Mouse (Mus musculus): ENCODE measurements around the gene Nolc1. TPM values are rescaled to one million over a fixed set of nuclear protein-coding genes. Genes with fewer than 3 reads are reported as not detected.

Nolc1 gene
- polyA plus RNA-seq, 1 experiment from 2014 or later = 74.4 TPM

GRCm38 (mm10) chr19:46058466-46058865, 17.2 kb upstream of the Nolc1 start:
- no peak overlapping the region for H3K4me2 ChIP-seq (ENCODE audit: low read length)
- WGBS = 97% methylated on average over 7 of the region's 7 CpGs

GRCm38 (mm10) chr19:46060845-46061244, 14.8 kb upstream of the Nolc1 start:
- DNase-seq = no peak
- 93% methylated on average over 6 of the region's 6 CpGs for WGBS
- no peak overlapping the region for H3K4me2 ChIP-seq (ENCODE audit: low read length)

More at GRCm38 (mm10) chr19:46058466-46058865, 17.2 kb upstream of the Nolc1 start:
- DNase-seq (no peak), ATAC-seq (ENCODE audit: low FRiP score, low TSS enrichment) (no peak)
- Histone ChIP-seq H3K4me3 (replicated peaks; ENCODE audit: low read depth, low read length) (no peak overlapping the region), H3K4me1 (ENCODE audit: control insufficient read depth, insufficient read depth, low read length) (peaks cover 10% of the 10 kb centered on the region), H3K9ac (replicated peaks; ENCODE audit: low read length) (no peak overlapping the region), H3K27me3 (ENCODE audit: control insufficient read depth, insufficient read depth, low read length) (no peaks in the 10 kb centered on the region), H3K27ac (replicated peaks; ENCODE audit: low read depth, low read length) (no peak overlapping the region), H3K36me3 (ENCODE audit: control insufficient read depth, insufficient read depth, low read length) (peaks cover 18% of the 10 kb centered on the region), H3K9me3 (ENCODE audit: control insufficient read depth, low read length) (no peaks in the 10 kb centered on the region)

DNA sequence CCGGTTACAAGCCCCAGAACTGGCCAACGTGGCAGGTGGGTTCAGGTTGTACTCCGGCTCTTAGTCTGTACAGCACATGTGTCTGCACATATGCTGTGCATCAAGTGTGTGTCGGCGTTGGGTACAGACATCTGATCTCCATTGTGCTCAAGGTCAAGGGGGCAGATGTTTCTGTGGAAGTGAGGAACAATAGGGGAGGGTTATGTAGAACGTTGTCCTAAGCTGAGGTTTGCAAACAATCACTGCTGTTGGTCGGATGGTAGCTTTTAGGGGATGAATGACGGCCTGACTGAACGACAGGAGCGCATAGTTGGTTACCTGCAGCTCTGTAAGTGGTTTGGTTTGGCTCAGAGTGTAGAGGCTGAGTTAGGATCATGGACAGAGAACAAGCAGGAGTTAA, 7.6 kb upstream of the Nolc1 start:
- DNase-seq (no peak), ATAC-seq (ENCODE audit: low FRiP score, low TSS enrichment) (no peak)
- WGBS = 83% methylated on average over 10 of the region's 10 CpGs
- H3K9me3 ChIP-seq (ENCODE audit: control insufficient read depth, low read length) = no peaks in the 10 kb centered on the region
- peaks cover 90% of the 10 kb centered on the region for H3K36me3 ChIP-seq (ENCODE audit: control insufficient read depth, insufficient read depth, low read length)
- H3K4me1 ChIP-seq (ENCODE audit: control insufficient read depth, insufficient read depth, low read length) = no peaks in the 10 kb centered on the region
- no peak overlapping the region for H3K4me3 ChIP-seq (replicated peaks; ENCODE audit: low read depth, low read length)
- no peak overlapping the region for H3K27ac ChIP-seq (replicated peaks; ENCODE audit: low read depth, low read length)
- H3K4me2 ChIP-seq (ENCODE audit: low read length) = no peak overlapping the region
- H3K9ac ChIP-seq (replicated peaks; ENCODE audit: low read length) = no peak overlapping the region
- no peaks in the 10 kb centered on the region for H3K27me3 ChIP-seq (ENCODE audit: control insufficient read depth, insufficient read depth, low read length)

More at GRCm38 (mm10) chr19:46060845-46061244, 14.8 kb upstream of the Nolc1 start:
- no peak for ATAC-seq (ENCODE audit: low FRiP score, low TSS enrichment)
- H3K36me3 ChIP-seq (ENCODE audit: control insufficient read depth, insufficient read depth, low read length) = peaks cover 42% of the 10 kb centered on the region
- peaks cover 10% of the 10 kb centered on the region for H3K4me1 ChIP-seq (ENCODE audit: control insufficient read depth, insufficient read depth, low read length)
- no peaks in the 10 kb centered on the region for H3K9me3 ChIP-seq (ENCODE audit: control insufficient read depth, low read length)
- no peak overlapping the region for H3K27ac ChIP-seq (replicated peaks; ENCODE audit: low read depth, low read length)
- no peak overlapping the region for H3K4me3 ChIP-seq (replicated peaks; ENCODE audit: low read depth, low read length)
- H3K9ac ChIP-seq (replicated peaks; ENCODE audit: low read length) = no peak overlapping the region
- no peaks in the 10 kb centered on the region for H3K27me3 ChIP-seq (ENCODE audit: control insufficient read depth, insufficient read depth, low read length)

- no peak for DNase-seq
- H3K4me2 ChIP-seq (ENCODE audit: low read length) = no peak overlapping the region
- no peak for ATAC-seq (ENCODE audit: low FRiP score, low TSS enrichment)
- H3K36me3 ChIP-seq (ENCODE audit: control insufficient read depth, insufficient read depth, low read length) = peaks cover 46% of the 10 kb centered on the region
- H3K27ac ChIP-seq (replicated peaks; ENCODE audit: low read depth, low read length) = no peak overlapping the region
- no peak overlapping the region for H3K9ac ChIP-seq (replicated peaks; ENCODE audit: low read length)
- H3K4me1 ChIP-seq (ENCODE audit: control insufficient read depth, insufficient read depth, low read length) = peaks cover 10% of the 10 kb centered on the region
- no peaks in the 10 kb centered on the region for H3K27me3 ChIP-seq (ENCODE audit: control insufficient read depth, insufficient read depth, low read length)
- H3K4me3 ChIP-seq (replicated peaks; ENCODE audit: low read depth, low read length) = no peak overlapping the region
- H3K9me3 ChIP-seq (ENCODE audit: control insufficient read depth, low read length) = no peaks in the 10 kb centered on the region
- 89% methylated on average over 7 of the region's 7 CpGs for WGBS
Measured at GRCm38 (mm10) chr19:46073285-46073684, 2.4 kb upstream of the Nolc1 start.

DNA sequence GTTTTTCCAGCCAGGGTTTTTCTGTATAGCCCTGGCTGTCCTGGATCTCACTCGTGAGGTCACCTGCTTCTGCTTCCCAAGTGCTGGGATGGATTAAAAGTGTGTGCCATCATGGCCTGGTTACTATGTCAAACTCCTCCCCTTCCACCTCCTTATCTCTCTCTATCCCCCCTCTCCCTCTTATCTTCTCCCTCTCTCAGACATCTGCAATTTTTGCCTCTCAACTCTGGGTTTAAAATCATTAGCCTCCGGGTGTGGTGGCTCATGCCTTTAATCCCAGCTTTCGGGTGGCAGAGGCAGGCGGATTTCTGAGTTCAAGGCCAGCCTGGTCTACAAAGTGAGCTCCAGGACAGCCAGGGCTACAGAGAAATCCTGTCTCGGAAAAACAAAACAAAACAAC, 1.4 kb upstream of the Nolc1 start:
- ATAC-seq (ENCODE audit: low FRiP score, low TSS enrichment) = no peak
- Histone ChIP-seq H3K4me3 (replicated peaks; ENCODE audit: low read depth, low read length) (no peak overlapping the region), H3K4me1 (ENCODE audit: control insufficient read depth, insufficient read depth, low read length) (peaks cover 10% of the 10 kb centered on the region), H3K27me3 (ENCODE audit: control insufficient read depth, insufficient read depth, low read length) (no peaks in the 10 kb centered on the region), H3K9ac (replicated peaks; ENCODE audit: low read length) (no peak overlapping the region), H3K4me2 (ENCODE audit: low read length) (no peak overlapping the region), H3K9me3 (ENCODE audit: control insufficient read depth, low read length) (no peaks in the 10 kb centered on the region), H3K36me3 (ENCODE audit: control insufficient read depth, insufficient read depth, low read length) (peaks cover 49% of the 10 kb centered on the region), H3K27ac (replicated peaks; ENCODE audit: low read depth, low read length) (no peak overlapping the region)
- DNase-seq = no peak
- 95% methylated on average over 5 of the region's 5 CpGs for WGBS

GRCm38 (mm10) chr19:46078535-46078934, 2.9 kb downstream of the Nolc1 start:
- peaks cover 54% of the 10 kb centered on the region for H3K36me3 ChIP-seq (ENCODE audit: control insufficient read depth, insufficient read depth, low read length)
- WGBS = 63% methylated on average over 3 of the region's 3 CpGs
- peaks cover 10% of the 10 kb centered on the region for H3K4me1 ChIP-seq (ENCODE audit: control insufficient read depth, insufficient read depth, low read length)
- DNase-seq = no peak
- no peak overlapping the region for H3K9ac ChIP-seq (replicated peaks; ENCODE audit: low read length)
- H3K27me3 ChIP-seq (ENCODE audit: control insufficient read depth, insufficient read depth, low read length) = no peaks in the 10 kb centered on the region
- no peak overlapping the region for H3K4me3 ChIP-seq (replicated peaks; ENCODE audit: low read depth, low read length)
- H3K4me2 ChIP-seq (ENCODE audit: low read length) = no peak overlapping the region
- no peaks in the 10 kb centered on the region for H3K9me3 ChIP-seq (ENCODE audit: control insufficient read depth, low read length)
- no peak overlapping the region for H3K27ac ChIP-seq (replicated peaks; ENCODE audit: low read depth, low read length)
- ATAC-seq (ENCODE audit: low FRiP score, low TSS enrichment) = no peak

DNA sequence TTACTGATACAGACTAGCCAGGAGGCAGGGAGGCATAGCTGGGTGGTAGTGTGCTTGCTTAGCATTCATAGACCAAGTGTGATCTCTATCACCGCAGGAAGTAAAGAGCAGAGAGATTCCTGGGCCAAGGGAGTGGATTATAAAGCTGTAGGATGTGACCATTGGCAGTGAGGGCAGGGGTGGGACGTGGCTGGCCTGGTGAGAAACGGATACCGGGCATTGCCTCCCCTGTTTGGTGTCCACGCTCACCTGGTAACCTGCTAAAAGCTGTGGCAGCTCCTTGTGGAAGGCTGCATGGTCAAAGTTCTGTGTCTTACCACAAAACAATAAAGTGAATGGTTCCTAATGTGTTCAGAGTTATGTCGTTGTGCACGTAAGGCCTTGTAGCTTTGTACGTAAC, 9.5 kb downstream of the Nolc1 start:
- Histone ChIP-seq H3K4me3 (replicated peaks; ENCODE audit: low read depth, low read length) (no peak overlapping the region), H3K4me2 (ENCODE audit: low read length) (no peak overlapping the region), H3K9ac (replicated peaks; ENCODE audit: low read length) (no peak overlapping the region), H3K4me1 (ENCODE audit: control insufficient read depth, insufficient read depth, low read length) (no peaks in the 10 kb centered on the region), H3K9me3 (ENCODE audit: control insufficient read depth, low read length) (no peaks in the 10 kb centered on the region), H3K27me3 (ENCODE audit: control insufficient read depth, insufficient read depth, low read length) (no peaks in the 10 kb centered on the region), H3K27ac (replicated peaks; ENCODE audit: low read depth, low read length) (no peak overlapping the region), H3K36me3 (ENCODE audit: control insufficient read depth, insufficient read depth, low read length) (peaks cover 55% of the 10 kb centered on the region)
- WGBS = 95% methylated on average over 8 of the region's 8 CpGs
- ATAC-seq (ENCODE audit: low FRiP score, low TSS enrichment) (no peak), DNase-seq (no peak)

DNA sequence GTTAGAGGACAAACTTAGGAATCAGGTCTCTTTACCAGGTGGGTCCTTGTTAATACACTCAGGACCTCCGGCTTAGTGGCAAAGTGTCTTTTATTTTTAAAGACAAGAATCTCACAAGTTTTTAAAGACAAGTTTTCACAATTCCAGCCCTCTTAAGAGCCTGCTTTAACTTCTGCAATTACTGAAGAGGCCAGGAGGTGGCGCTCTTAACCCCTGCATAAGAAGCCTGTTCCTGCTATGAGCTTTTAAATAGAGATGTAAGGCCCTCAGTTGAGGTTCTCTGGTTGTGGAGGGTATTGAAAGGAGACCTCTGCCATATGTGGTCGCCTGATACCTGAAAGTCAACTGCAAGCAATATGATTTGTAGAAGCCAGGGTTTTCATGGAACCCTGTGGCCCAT, 10.7 kb downstream of the Nolc1 start:
- ATAC-seq (ENCODE audit: low FRiP score, low TSS enrichment) (no peak), DNase-seq (peak; percentile 80)
- Histone ChIP-seq H3K4me2 (ENCODE audit: low read length) (no peak overlapping the region), H3K27me3 (ENCODE audit: control insufficient read depth, insufficient read depth, low read length) (no peaks in the 10 kb centered on the region), H3K36me3 (ENCODE audit: control insufficient read depth, insufficient read depth, low read length) (peaks cover 43% of the 10 kb centered on the region), H3K27ac (replicated peaks; ENCODE audit: low read depth, low read length) (no peak overlapping the region), H3K4me1 (ENCODE audit: control insufficient read depth, insufficient read depth, low read length) (no peaks in the 10 kb centered on the region), H3K4me3 (replicated peaks; ENCODE audit: low read depth, low read length) (no peak overlapping the region), H3K9ac (replicated peaks; ENCODE audit: low read length) (no peak overlapping the region), H3K9me3 (ENCODE audit: control insufficient read depth, low read length) (no peaks in the 10 kb centered on the region)
- WGBS = 56% methylated on average over 3 of the region's 3 CpGs

GRCm38 (mm10) chr19:46087871-46088270, 12.2 kb downstream of the Nolc1 start:
- Histone ChIP-seq H3K4me1 (ENCODE audit: control insufficient read depth, insufficient read depth, low read length) (no peaks in the 10 kb centered on the region), H3K27ac (replicated peaks; ENCODE audit: low read depth, low read length) (no peak overlapping the region), H3K9me3 (ENCODE audit: control insufficient read depth, low read length) (no peaks in the 10 kb centered on the region), H3K27me3 (ENCODE audit: control insufficient read depth, insufficient read depth, low read length) (no peaks in the 10 kb centered on the region), H3K4me3 (replicated peaks; ENCODE audit: low read depth, low read length) (no peak overlapping the region), H3K4me2 (ENCODE audit: low read length) (no peak overlapping the region), H3K36me3 (ENCODE audit: control insufficient read depth, insufficient read depth, low read length) (peaks cover 28% of the 10 kb centered on the region), H3K9ac (replicated peaks; ENCODE audit: low read length) (no peak overlapping the region)
- DNase-seq = no peak
- 88% methylated on average over 7 of the region's 7 CpGs for WGBS
- no peak for ATAC-seq (ENCODE audit: low FRiP score, low TSS enrichment)
